Mouse (Mus musculus): ENCODE measurements at regions not wholly inside any gene's neighbourhood (a gene's known extent, or its start where the extent isn't known, plus 50 kb on each side); places are given as distances from the start of the nearest gene placed in this dataset.

DNA sequence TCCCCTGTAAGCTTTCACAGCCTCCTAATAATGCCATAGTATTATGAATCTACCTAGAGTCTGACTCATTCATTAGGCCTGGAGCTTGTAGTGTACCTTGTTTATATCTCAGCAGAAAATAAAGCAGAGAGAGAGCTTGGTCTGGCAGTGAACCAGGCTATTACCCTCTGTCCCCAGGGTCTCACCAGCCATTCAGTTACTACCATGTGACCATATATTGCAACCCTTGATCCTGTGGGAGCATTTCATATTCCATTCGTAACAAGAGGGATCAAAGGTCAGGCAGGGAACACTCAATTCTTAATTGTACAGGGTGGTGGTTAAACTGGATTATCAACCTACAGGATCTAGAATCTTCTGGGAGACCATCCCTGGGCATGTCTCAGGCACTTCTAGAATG lies 383.7 kb upstream of the Castor2 start:
- ATAC-seq (ENCODE audit: poor library complexity, severe bottlenecking), result no peak

DNA sequence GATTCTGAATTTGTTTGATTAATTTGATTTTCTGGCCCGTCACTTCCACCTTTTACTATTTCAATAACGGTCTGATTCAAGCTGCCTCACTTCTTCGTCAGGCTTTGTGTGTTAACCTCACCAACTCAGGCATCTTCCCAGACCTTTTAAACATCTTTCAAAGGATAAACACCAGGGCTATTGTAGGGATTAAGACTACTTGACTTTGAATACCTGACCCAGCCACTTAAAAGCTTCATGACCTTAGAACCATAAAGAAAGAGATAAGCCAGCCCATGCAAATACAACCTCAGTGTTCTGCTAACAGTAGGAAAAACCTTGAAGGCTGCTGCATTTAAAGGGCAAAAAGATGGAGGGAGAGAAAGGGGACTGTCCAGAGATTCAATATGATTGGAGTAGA lies 386.9 kb upstream of the Castor2 start:
- no peak for ATAC-seq (ENCODE audit: poor library complexity, severe bottlenecking)

DNA sequence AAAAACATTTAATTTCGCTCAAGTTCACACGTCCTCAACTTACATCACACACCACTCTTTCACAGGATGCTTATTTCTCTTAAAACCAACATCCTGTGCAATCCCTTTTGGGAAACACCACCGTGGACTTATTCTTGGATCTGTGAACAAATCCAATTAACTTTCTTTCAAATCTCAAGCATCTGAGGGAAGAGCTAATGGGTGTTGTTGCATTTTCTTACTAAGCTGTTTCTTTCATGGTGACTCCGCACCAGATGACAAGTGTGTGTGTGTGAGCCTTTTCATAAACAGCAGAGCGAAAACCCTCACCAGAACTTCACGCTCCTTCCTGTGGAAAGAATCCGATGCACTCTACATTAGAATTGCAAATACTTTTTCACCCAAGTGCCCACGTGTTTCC lies 390.6 kb upstream of the Castor2 start:
- no peak for ATAC-seq (ENCODE audit: poor library complexity, severe bottlenecking)

DNA sequence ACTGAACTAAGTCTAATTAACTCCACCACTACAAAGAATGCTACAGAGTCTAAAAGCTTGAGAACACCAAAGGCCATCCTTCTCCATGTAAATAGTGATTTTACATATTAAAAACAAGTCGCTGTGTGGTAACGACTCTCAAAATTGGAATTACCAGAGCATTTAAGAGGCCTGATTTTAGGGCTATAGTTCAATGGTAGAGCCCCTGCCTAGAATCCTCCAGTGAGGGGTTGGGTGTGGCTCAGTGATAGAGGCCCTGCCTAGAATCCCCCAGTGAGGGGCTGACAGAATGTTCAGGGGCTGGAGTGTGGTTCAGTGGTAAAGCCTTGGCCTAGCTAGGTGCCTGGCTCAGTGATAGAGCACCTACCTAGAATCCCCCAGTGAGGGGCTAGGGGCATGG lies 413.3 kb upstream of the Castor2 start:
- ATAC-seq (ENCODE audit: poor library complexity, severe bottlenecking), result no peak

DNA sequence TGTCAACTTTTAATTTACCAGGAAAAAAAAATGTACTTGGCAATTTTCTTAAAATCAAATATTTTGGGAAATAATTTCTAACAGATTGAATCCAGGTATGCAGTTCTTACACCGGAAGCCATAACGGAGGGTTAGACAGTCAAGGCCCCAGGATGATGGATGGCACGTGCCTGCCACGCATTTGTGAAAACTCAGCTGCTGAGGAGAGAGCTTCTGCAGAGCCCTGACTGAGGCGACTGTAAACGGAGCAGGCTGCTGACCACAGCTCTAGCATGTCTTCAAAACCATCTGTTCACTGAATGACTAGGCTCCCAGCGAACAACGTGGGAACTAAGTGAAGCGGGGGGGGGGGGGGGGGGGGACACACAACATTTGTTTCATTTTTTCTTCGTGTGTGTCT lies 416.5 kb upstream of the Castor2 start:
- ATAC-seq (ENCODE audit: poor library complexity, severe bottlenecking), result no peak

DNA sequence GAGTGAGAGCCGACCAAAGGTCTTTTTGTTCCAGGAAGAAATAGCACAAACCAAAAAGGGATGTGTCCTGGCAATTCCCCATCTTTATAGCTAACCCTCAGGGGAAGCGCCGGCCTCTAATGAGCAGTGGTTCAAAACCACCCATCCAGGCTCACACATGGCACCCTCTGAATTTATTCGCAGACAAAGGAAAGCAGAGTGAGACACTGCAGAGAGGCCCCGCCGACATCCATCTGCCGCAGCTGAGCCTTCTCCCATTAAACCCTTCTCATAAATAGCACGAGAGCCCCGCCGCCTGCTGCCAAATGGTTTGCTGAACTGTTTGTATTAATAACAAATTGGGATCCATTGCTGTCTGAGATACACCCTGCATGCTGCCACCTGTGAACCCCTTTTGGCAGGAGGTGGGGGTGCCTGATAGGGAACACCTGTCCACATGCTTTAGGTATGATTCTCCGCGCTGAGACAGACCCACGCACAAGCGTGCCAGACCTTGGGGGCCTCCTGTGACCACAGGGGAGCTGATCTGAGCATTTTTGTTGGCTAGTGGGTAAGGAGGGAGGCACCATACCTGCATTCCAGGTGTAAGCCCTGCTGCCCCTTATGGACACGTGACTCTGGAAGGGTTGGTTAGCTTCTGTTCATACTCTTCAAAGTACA lies 422.6 kb upstream of the Castor2 start:
- ATAC-seq (ENCODE audit: poor library complexity, severe bottlenecking), result no peak

DNA sequence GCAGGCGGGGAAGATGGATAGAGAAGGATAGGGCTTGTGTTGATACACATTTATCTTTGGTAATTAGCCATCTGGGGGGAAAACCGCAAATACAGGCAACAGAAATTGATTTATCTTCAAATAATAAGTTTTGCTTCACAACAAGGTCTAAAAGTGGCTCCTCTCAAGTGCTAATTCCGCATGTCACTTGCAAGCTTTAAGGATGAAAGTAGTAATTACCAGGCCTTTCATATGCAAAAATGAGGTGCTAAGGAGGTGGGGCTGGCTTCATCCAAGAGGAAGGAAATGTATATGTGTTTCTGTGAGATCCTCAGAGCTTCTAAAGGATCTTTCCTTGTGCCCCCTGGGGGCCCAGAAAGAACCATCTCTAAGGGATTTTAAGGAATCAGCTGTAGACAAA lies 423.9 kb upstream of the Castor2 start:
- ATAC-seq (ENCODE audit: poor library complexity, severe bottlenecking), result no peak

DNA sequence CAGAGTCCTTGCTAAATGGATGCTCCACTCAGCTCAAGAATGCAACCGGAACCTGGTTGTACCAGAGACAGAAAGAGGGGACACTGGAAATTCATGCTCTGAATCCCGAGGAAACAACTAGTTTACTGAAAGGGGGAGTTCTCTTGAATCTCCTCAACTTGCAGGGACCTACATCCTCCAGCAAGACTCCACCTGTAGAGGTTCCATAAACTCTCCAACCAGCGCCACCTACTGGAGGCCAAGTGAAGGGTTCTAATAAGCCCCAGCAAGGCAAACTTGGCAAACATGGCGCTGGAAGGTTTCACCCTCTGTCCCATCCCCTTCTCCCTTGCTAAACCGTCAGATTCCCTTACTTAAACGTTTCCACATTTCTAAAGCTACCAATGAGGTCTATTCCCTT lies 433.0 kb upstream of the Castor2 start:
- ATAC-seq (ENCODE audit: poor library complexity, severe bottlenecking), result no peak

DNA sequence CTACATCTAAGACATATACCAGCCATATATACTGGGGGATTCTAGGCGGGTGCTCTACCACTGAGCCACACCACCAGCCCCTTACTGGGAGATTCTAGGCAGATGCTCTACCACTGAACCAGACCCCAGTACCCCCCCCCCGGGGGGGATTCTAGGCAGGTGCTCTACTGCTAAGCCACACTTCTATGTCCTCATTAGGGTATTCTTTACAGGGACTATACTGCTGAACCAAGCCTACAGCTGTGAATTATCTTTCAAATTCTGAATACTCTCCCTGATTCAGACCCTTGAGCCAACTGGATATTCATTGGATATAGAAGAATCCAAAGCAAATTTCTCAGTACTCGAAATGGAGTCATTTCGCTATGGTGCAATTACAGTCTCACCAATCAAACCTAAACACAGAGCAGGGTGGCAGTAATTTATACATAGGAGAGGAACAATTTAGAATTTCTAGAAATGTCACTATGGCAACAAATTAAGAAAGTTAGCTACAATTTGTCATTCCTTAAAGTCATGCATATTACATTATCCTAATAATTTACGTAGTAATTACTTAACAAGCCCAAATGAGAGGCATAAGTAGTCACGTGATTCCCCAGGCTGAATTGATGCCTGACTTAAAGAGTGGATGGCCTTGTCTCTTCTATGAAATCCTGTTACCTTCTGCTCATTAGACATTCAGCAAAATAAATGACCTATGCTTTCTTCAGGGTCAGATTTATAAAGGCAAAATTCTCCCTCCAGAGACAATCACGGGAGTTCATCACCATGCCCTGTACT lies 436.8 kb upstream of the Castor2 start:
- ATAC-seq (ENCODE audit: poor library complexity, severe bottlenecking), result no peak

DNA sequence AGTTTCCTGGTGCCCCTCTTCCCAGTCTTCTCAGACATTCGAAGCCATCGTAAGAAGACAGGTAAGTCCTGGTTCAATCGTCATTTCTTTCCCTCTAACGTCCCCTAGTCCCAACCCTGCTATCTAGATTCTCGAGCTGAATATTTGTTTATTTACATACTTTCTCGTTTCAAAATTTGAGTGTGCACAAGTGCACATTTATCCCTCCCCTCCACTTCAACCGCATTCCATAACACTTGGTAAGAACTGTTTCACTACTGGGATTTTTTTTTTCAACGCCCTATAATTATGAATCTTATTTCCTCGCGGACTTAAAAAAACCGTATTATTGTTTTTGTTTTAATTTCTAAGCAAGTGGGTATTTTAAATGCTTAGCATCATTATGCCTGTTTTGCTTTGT lies 439.2 kb upstream of the Castor2 start:
- no peak for ATAC-seq (ENCODE audit: poor library complexity, severe bottlenecking)

DNA sequence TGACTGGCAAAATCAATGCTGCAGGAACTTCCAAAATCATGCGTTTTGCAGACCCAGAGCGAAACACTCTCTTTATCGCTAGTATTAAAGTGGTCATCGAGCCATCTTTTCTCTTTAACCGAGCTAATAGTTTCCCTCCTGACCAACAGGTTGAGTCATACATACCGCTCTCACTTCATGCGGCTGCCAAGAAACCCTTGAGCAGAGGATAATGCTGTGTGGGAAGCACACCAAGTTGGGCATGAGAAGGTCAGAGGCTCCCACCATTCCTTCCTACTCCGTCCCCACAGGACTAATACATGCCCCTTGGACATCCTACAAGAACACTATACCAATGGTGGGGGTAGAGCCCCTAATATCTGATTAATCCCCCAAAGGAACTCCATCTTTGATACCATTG lies 442.7 kb upstream of the Castor2 start:
- ATAC-seq (ENCODE audit: poor library complexity, severe bottlenecking), result no peak

DNA sequence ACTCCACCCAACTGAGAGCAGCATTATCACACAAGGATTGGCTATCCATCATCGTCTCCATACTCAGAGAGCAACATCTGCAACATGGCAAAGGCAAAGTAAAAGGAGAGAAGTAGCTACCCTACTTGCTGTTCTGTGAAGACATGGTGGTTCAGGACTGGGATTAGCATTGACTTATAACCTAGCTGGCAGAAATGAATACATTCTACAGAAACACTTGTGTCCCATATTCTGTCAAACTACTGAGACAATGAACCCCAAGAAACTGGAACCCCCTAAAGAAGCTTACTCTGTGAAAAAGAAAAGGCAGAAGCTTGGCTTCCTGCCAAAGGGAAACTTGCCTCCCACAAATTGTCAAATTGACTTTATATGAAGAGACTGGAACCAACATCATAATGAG lies 446.1 kb upstream of the Castor2 start:
- no peak for ATAC-seq (ENCODE audit: poor library complexity, severe bottlenecking)

DNA sequence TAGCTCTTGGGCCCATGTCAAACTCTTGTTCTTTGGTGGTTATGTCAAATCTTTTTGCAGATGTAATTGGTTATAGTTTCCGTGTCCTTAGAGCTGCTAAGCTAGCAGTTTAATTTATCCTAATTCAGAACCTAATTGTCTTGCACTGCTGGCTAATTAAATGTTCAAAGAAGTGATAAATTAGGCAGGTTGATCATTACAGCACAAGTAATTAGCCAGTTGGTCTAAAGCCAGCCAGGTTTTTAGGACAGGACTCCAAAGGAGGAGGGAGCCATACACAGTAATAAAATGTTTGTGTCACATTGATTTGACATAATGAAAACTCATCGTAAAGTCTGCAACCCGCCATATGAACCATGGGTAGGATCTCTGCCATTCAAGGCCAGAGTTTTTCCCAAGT lies 449.3 kb upstream of the Castor2 start:
- no peak for ATAC-seq (ENCODE audit: poor library complexity, severe bottlenecking)

DNA sequence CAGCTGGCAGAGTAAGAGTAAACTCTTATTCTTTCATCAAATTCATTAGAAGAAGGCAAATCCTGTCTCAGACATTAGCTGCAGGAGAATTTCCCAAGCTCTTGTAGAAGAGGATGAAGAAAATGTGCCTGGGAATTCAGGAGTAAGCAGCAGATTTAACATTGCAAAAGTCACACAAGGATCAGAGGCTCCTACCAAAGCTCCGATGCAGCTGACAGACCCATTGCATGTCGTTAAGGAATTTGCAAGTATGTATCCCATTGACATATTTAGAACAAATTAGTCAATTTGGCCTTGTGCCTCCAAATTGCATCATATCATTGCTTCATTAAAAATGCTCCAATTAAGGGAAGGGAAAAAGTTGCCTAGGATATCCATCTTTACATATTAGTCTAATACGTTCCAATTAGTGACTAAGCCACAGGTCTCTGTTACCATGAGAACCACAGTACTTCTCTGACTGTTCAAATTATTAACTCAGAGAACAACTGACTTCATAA lies 453.8 kb upstream of the Castor2 start:
- ATAC-seq (ENCODE audit: poor library complexity, severe bottlenecking), result no peak

DNA sequence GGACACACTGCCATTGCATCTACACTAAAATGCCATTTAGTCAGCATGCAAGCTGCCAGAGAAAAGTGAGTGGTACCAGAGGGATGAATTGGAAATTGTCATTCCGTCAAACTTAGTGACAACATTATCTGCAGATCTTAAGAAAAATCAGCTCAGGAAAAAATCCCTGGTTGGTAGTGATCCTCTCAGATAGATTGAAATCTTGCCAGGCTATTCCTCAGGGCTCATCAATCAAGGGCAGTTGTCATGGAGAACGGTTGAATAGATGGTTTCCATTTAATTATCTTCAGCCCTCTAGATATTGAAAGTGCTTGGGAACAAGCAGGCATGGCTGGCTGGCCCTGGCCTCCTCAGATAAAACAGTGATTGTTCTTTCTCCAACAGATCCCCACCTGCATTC lies 456.2 kb upstream of the Castor2 start:
- no peak for ATAC-seq (ENCODE audit: poor library complexity, severe bottlenecking)

DNA sequence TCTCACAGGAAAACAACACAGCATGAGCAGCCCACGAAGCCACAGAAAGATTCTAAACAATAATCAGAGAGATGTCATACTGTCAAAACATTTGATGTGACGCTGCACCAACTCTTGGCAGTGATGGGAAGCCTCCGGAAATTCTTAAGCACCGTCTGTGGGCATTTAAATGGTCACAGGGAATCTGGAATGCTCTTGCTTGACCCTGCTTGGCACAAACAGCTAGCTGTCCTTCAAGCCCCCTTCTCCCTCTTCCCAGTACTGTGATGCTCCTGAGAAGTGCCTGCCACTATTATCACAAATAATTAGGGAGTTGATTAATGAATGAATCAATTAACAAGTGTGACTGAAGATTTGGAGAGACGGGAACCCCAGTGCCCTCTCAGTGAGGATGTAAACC lies 465.0 kb upstream of the Castor2 start:
- no peak for ATAC-seq (ENCODE audit: poor library complexity, severe bottlenecking)

DNA sequence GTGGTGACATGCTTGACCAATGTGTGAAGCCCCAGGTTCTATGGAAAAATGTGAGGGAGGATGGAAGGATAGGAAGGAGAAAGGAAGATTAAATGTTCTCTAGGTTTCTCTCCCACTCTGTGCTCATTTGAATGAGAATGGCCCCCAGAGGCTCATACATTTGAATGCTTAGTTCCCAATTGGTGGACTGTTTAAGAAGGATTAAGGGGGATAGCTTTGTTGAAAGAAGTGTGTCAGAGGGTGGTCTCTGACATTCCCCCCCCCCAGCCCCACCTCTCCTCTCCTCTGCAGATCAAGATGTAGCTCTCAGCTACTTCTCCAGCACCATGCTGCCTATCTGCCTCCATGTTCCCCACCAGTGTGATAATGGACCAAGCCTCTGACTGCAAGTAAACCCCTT lies 467.7 kb upstream of the Castor2 start:
- no peak for ATAC-seq (ENCODE audit: poor library complexity, severe bottlenecking)

DNA sequence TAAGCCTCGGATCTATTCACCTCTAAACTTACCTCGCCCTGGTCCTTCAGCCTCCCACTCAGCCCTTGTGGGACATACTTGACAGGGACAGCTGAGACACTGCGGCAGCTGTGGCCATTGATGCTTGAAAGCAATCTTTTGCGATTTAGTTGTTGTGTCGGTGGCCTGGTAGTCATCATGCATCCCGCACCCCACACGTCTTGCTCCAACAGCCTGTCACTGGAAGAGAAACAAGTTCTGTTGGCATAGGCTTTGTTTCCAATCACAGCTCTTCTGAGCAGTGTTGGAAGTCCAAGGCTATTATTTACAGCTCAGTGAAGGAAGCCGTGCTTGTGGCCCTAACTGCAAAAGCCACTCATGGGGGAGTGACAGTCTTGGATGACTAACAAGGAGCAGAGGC lies 480.2 kb upstream of the Castor2 start:
- no peak for ATAC-seq (ENCODE audit: poor library complexity, severe bottlenecking)

DNA sequence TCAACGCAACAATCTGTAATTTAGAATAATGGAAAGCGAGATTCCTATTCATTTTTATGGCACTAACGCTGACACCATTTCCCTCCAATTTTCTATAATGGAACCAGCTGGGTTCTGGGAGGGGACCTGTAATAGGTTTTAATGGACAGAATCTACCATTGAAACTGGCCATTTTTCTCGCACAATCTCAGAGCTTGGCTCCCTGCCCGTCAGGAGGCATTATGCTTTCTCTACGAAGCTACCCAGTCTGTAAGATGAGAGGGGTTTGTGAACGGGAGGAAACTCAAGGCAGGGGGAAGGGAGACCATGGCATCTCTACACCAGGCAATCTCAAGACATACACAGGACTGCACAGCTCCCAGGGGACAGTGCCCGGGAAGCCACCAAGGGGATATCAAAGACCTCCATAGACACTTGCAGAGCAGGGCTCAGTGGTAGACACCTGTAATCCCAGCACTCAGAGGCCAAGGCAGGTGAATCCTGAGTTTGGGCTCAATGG lies 498.2 kb upstream of the Castor2 start:
- no peak for ATAC-seq (ENCODE audit: poor library complexity, severe bottlenecking)

DNA sequence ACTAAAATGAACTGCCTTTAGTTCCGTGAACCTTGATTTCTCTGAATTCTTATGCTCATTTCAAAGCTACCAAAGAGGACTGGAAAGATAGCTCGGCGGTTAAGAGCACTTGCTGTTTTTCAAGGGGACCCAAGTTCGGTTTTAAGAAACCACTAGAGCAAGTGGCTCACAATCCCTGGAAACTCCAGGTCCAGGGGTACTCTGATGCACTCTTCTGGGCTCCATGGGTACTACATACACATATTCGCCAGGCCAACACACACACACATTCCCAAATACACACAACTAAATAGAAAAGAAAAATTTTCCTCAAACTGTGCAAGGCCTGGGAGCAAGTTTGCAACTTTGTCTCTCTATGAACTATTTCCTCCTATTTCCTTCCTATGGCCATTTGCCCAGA lies 498.9 kb upstream of the Castor2 start:
- ATAC-seq (ENCODE audit: poor library complexity, severe bottlenecking), result no peak

DNA sequence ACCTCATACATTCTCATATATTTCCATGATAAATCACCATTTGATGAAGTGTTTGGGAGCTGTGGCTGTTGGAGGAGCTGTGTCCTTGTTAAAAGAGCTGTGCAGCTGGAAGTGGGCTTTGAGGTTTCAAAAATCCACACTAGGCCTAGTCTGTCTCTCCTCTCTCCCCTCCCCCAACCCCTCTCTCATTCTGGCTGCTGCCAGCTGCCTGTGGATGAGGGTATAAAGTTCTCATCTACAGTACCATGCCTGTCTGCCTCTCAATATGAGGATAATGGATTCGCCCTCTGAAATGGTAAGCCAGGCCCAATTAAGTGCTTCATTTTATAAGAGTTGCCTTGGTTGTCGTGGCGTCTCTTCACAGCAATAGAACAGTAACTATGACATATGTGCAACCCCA lies 501.4 kb upstream of the Castor2 start:
- no peak for ATAC-seq (ENCODE audit: poor library complexity, severe bottlenecking)

DNA sequence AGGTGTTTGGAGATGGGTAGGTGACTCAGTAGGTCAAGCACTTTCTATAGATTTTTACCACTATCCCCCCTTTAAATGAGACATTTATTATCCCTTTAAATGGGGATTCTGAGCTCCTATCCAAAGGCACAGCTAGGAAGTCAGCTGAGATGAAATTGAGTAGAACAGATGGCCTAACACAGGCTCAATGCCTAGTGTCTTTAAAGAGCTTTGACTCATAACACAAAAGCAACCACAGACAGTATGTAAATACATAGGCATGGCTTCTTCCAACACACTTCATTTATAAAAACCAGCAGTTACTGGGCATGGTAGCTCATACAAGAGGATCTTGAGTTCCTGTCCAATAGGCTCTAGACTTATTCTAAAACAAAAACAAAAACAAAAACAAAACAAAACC lies 513.0 kb upstream of the Castor2 start:
- ATAC-seq (ENCODE audit: poor library complexity, severe bottlenecking), result no peak

DNA sequence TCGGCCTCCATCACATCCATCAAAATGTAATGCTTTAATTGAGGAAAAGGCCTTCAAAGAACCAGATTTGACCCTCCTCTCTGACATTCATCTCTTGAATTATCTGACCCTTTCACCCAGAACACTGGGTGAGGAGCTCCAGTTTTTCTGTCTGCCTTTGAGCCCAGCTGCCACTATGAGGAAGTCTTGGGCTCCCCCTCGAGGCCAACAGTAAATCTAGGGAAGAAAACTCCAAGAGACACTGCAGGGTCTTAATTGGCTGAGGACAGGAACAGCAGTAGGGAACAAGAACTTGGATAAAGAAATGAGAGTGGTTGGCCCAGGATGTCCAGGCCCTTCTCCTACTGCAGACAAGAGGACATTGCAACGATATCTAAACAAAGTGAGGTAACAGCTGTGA lies 514.3 kb upstream of the Castor2 start:
- no peak for ATAC-seq (ENCODE audit: poor library complexity, severe bottlenecking)
